Comparison of ENCODE assay signal across 15 mouse cellular contexts in genomic region chr10:18141389-18141788, GRCm38 (mm10).
DNase-seq lines count a peak whose midpoint lies in the region; ATAC-seq lines count a peak whose summit lies in the region.
"Had no signal": no experiment of that assay in that cellular context is flagged by ENCODE, and none has a peak within 500 bp of the region (broad histone marks: within the 10 kb centered on the region; RNA-seq: fewer than 3 reads in every experiment).

No protein-coding gene starts in this region.

- ATAC-seq in heart, embryonic 16.5 days (replicated peaks; ENCODE audit: extremely low read depth, insufficient read depth, low FRiP score): peak; percentile 79
- ATAC-seq: intestine, embryonic 15.5 days had no signal

- 44% methylated on average over 2 of the region's 2 CpGs for WGBS in heart, embryonic 16.5 days

- H3K9me3 ChIP-seq in heart, embryonic 16.5 days (replicated peaks; ENCODE audit: control insufficient read depth, low read length): no peaks in the 10 kb centered on the region
- H3K9me3 ChIP-seq: forebrain, embryonic 10.5 days; intestine, embryonic 15.5 days; limb, embryonic 13.5 days had no signal

- no peaks in the 10 kb centered on the region for H3K36me3 ChIP-seq in heart, embryonic 16.5 days (ENCODE audit: control insufficient read depth, insufficient read depth)
- H3K36me3 ChIP-seq: forebrain, embryonic 10.5 days; intestine, embryonic 15.5 days; limb, embryonic 13.5 days had no signal

- peaks cover 5% of the 10 kb centered on the region; the same call in 1 of the 2 replicates for H3K4me1 ChIP-seq in heart, embryonic 16.5 days (ENCODE audit: control insufficient read depth, insufficient read depth, low read length)
- H3K4me1 ChIP-seq: forebrain, embryonic 10.5 days; intestine, embryonic 15.5 days; limb, embryonic 13.5 days had no signal

- no peak overlapping the region for H3K4me2 ChIP-seq in heart, embryonic 16.5 days (ENCODE audit: low read depth, low read length)
- H3K4me2 ChIP-seq: hindbrain, embryonic 14.5 days; intestine, embryonic 15.5 days; limb, embryonic 13.5 days had no signal

- H3K9ac ChIP-seq in heart, embryonic 16.5 days (ENCODE audit: low read length): no peak overlapping the region
- H3K9ac ChIP-seq: hindbrain, embryonic 14.5 days; intestine, embryonic 15.5 days; limb, embryonic 13.5 days had no signal

- intact Hi-C loops in gastrocnemius, postnatal 14 days (cut with DNase I; ENCODE audit: low total_unique reads): no loop called here
- intact Hi-C loops in gastrocnemius, postnatal 36 days (cut with DNase I): no loop called here
- intact Hi-C loops in left cerebral cortex, postnatal 4 days (cut with DNase I): no loop called here
- intact Hi-C loops in left cerebral cortex, postnatal 14 days (cut with DNase I): no loop called here

- DNase-seq in gastrocnemius, postnatal 14 days: peak; percentile 9
- DNase-seq in gastrocnemius, postnatal 36 days: no peak
- peak; percentile 6 for DNase-seq in left cerebral cortex, postnatal 4 days
- DNase-seq in left cerebral cortex, postnatal 14 days (ENCODE audit: low spot score in 2 of 2): no peak
- peak; percentile 80 for DNase-seq in heart, postnatal 4 days
- no peak for DNase-seq in right cerebral cortex, adult 2 months (ENCODE audit: low spot score in 2 of 2)
- DNase-seq: cerebellum, adult 9-11 months; lung, adult 18-20 months had no signal

- H3K27me3 ChIP-seq in heart, embryonic 16.5 days (ENCODE audit: control insufficient read depth, insufficient read depth, low read length): no peaks in the 10 kb centered on the region
- H3K27me3 ChIP-seq: intestine, embryonic 15.5 days; limb, embryonic 13.5 days had no signal

- H3K27ac ChIP-seq in heart, embryonic 16.5 days (ENCODE audit: low read length): peak overlapping the region; percentile 30; the same call in 1 of the 2 replicates
- H3K27ac ChIP-seq: forebrain, embryonic 10.5 days; hindbrain, embryonic 14.5 days; intestine, embryonic 15.5 days; kidney, postnatal 0 days; left cerebral cortex, adult 2 months; limb, embryonic 13.5 days had no signal

- no peak overlapping the region for H3K4me3 ChIP-seq in heart, embryonic 16.5 days (ENCODE audit: low read length)
- H3K4me3 ChIP-seq: forebrain, embryonic 10.5 days; intestine, embryonic 15.5 days; left cerebral cortex, adult 2 months; limb, embryonic 13.5 days had no signal

Comparison
In these comparisons a context has a peak if more than half of its experiments do, and no peak if none do; other contexts are left out.
1. DNase-seq: peak in gastrocnemius, postnatal 14 days (single experiment), left cerebral cortex, postnatal 4 days (single experiment) and heart, postnatal 4 days (single experiment); none in gastrocnemius, postnatal 36 days (0 of 2), left cerebral cortex, postnatal 14 days (0 of 2) and right cerebral cortex, adult 2 months (0 of 2).